Comparison of ENCODE assay signal across 23 mouse cellular contexts in the genomic region with DNA sequence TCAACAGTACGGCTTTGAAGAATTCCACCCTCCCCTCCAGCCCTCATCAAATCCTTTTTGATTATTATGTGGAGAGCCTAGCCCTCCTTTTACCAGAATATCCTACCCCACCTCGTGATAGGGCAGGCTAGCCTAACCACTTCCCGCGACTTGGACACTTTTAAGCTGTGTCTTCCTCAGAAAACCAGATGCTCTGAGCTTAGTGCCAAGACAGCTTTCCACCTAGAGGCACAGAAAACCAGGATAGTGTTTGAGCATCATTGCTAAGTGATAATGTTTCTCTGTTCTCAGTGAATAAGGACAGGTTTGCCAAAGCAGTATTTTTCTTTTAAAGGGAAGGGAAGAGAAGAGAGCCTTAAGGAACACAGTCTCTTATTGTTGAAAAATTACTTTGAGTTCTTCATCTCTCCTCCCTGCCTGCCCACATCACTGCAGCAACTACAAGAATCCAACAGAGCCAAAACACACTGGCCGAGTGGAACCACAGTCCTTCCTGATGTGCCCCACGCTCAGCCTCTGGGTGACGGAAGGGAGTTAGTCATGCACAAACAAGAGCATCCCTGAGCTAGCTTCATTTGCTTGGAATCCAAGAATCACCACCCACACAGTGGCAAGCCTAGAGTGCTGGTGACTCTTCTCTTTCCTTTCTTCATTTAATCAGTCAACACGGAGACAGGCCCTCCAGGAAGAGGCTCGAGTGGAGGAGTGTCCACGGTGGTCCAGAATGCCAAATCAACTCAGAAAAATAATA.
DNase-seq lines count a peak whose midpoint lies in the region; ATAC-seq lines count a peak whose summit lies in the region.
"Had no signal": no experiment of that assay in that cellular context is flagged by ENCODE, and none has a peak within 500 bp of the region (broad histone marks: within the 10 kb centered on the region; RNA-seq: fewer than 3 reads in every experiment).

No protein-coding gene starts in this region.

- H3K27ac ChIP-seq in embryonic facial prominence, embryonic 10.5 days (replicated peaks) = no peak overlapping the region
- H3K27ac ChIP-seq: embryonic facial prominence, embryonic 15.5 days; forebrain, embryonic 12.5 days; gastrocnemius, adult 2 months; heart, embryonic 13.5 days; kidney, postnatal 0 days; neural tube, embryonic 13.5 days had no signal

- ATAC-seq in frontal cortex, adult (ENCODE audit: low TSS enrichment) = peak; percentile 87
- ATAC-seq: hindbrain, embryonic 16.5 days; intestine, postnatal 0 days had no signal

- no peak overlapping the region for H3K4me3 ChIP-seq in embryonic facial prominence, embryonic 10.5 days
- H3K4me3 ChIP-seq: embryonic facial prominence, embryonic 15.5 days; forebrain, embryonic 12.5 days; gastrocnemius, adult 2 months; heart, embryonic 13.5 days; neural tube, embryonic 13.5 days had no signal

- DNase-seq in frontal cortex, postnatal 10 days (ENCODE audit: low spot score in 2 of 2) = no peak
- DNase-seq in right cerebral cortex, adult 18-20 months = peak; percentile 79
- DNase-seq in right cerebral cortex, postnatal 4 days = no peak
- peak; percentile 14 to 16 for DNase-seq in frontal cortex, postnatal 25 days (ENCODE audit: low spot score in 2 of 2)
- DNase-seq in embryonic facial prominence, embryonic 10.5 days (ENCODE audit: low spot score) = no peak
- DNase-seq in thymus, postnatal 36 days = no peak
- DNase-seq in spleen, adult 18-20 months = no peak
- DNase-seq: adrenal gland, postnatal 36 days; cerebellum, adult 8-10 months; gastrocnemius, adult 2 months; heart, adult 11 months; heart, postnatal 36 days; lung, adult 2 months; lung, postnatal 4 days; thymus, adult 18-20 months had no signal

- 83% methylated on average over 10 of the region's 10 CpGs for WGBS in embryonic facial prominence, embryonic 10.5 days

- no peaks in the 10 kb centered on the region for H3K4me1 ChIP-seq in embryonic facial prominence, embryonic 10.5 days
- H3K4me1 ChIP-seq: embryonic facial prominence, embryonic 15.5 days; forebrain, embryonic 12.5 days had no signal

- H3K27me3 ChIP-seq in embryonic facial prominence, embryonic 10.5 days (replicated peaks; ENCODE audit: low read depth, poor library complexity, severe bottlenecking) = no peaks in the 10 kb centered on the region
- H3K27me3 ChIP-seq: embryonic facial prominence, embryonic 15.5 days; forebrain, embryonic 12.5 days; heart, embryonic 13.5 days; neural tube, embryonic 13.5 days had no signal

- no peaks in the 10 kb centered on the region for H3K9me3 ChIP-seq in embryonic facial prominence, embryonic 10.5 days
- H3K9me3 ChIP-seq: embryonic facial prominence, embryonic 15.5 days; forebrain, embryonic 12.5 days; heart, embryonic 13.5 days; neural tube, embryonic 13.5 days had no signal

- no peaks in the 10 kb centered on the region for H3K36me3 ChIP-seq in embryonic facial prominence, embryonic 10.5 days (replicated peaks)
- H3K36me3 ChIP-seq: embryonic facial prominence, embryonic 15.5 days; forebrain, embryonic 12.5 days; heart, embryonic 13.5 days; neural tube, embryonic 13.5 days had no signal

Comparison
In these comparisons a context has a peak if more than half of its experiments do, and no peak if none do; other contexts are left out.
1. DNase-seq: peak in right cerebral cortex, adult 18-20 months (single experiment) and frontal cortex, postnatal 25 days (2 of 2); none in frontal cortex, postnatal 10 days (0 of 2), right cerebral cortex, postnatal 4 days (single experiment), embryonic facial prominence, embryonic 10.5 days (single experiment), thymus, postnatal 36 days (0 of 2) and spleen, adult 18-20 months (0 of 2).